ENCODE assay signal across 20 mouse cellular contexts in genomic region chr6:14824777-14825176, GRCm38 (mm10).
"Had no signal": no experiment of that assay in that cellular context is flagged by ENCODE, and none has a peak within 500 bp of the region (broad histone marks: within the 10 kb centered on the region; RNA-seq: fewer than 3 reads in every experiment).

No protein-coding gene starts in this region.

- H3K36me3 ChIP-seq: lung, embryonic 15.5 days; midbrain, embryonic 10.5 days; midbrain, embryonic 12.5 days; neural tube, embryonic 13.5 days; neural tube, embryonic 15.5 days had no signal

- H3K27ac ChIP-seq: lung, embryonic 15.5 days; midbrain, embryonic 10.5 days; midbrain, embryonic 12.5 days; neural tube, embryonic 13.5 days; neural tube, embryonic 15.5 days had no signal

- DNase-seq: lung, adult 2 months; lung, postnatal 14 days; lung, postnatal 4 days; midbrain, embryonic 14.5 days; retina, postnatal 1 day; right cerebral cortex, adult 18-20 months; right cerebral cortex, postnatal 25 days; right cerebral cortex, postnatal 4 days; spleen, adult 18-20 months; thymus, adult 18-20 months; thymus, postnatal 14 days; thymus, postnatal 36 days had no signal

- ATAC-seq: lung, postnatal 0 days; midbrain, embryonic 16.5 days had no signal

- H3K27me3 ChIP-seq: lung, embryonic 15.5 days; midbrain, embryonic 12.5 days; neural tube, embryonic 13.5 days; neural tube, embryonic 15.5 days had no signal

- H3K9ac ChIP-seq: lung, embryonic 15.5 days; midbrain, embryonic 12.5 days; neural tube, embryonic 13.5 days; neural tube, embryonic 15.5 days had no signal

- H3K9me3 ChIP-seq: lung, embryonic 15.5 days; midbrain, embryonic 10.5 days; midbrain, embryonic 12.5 days; neural tube, embryonic 13.5 days; neural tube, embryonic 15.5 days had no signal

- H3K4me1 ChIP-seq: lung, embryonic 15.5 days; midbrain, embryonic 10.5 days; midbrain, embryonic 12.5 days; neural tube, embryonic 13.5 days; neural tube, embryonic 15.5 days had no signal

- H3K4me3 ChIP-seq: lung, embryonic 15.5 days; midbrain, embryonic 10.5 days; midbrain, embryonic 12.5 days; myocyte; neural tube, embryonic 13.5 days; neural tube, embryonic 15.5 days had no signal

- H3K4me2 ChIP-seq: lung, embryonic 15.5 days; midbrain, embryonic 12.5 days; neural tube, embryonic 13.5 days; neural tube, embryonic 15.5 days had no signal
